Mouse (Mus musculus) thymus, adult 2 months (tissue): ENCODE data around the gene Cdc42bpg.

Experiments
- CTCF ChIP-seq: fragments of 200-500 bp; IDR thresholded peaks from 2 replicates; pipeline ENCODE4 v1.5.1; 2012; ENCODE audit warnings: mild to moderate bottlenecking, control low read depth, low read length, moderate library complexity, borderline replicate concordance; ENCODE audit not compliant: control insufficient read depth, poor library complexity, insufficient read depth; ENCODE audit errors: extremely low read depth
- POLR2A ChIP-seq: fragments of 200-500 bp; IDR thresholded peaks from 2 replicates; pipeline ENCODE4 v1.6.1; 2012; ENCODE audit warnings: mild to moderate bottlenecking, low read length, control low read depth, moderate library complexity; ENCODE audit not compliant: control insufficient read depth, poor library complexity, insufficient read depth; ENCODE audit errors: extremely low read depth

DNA sequence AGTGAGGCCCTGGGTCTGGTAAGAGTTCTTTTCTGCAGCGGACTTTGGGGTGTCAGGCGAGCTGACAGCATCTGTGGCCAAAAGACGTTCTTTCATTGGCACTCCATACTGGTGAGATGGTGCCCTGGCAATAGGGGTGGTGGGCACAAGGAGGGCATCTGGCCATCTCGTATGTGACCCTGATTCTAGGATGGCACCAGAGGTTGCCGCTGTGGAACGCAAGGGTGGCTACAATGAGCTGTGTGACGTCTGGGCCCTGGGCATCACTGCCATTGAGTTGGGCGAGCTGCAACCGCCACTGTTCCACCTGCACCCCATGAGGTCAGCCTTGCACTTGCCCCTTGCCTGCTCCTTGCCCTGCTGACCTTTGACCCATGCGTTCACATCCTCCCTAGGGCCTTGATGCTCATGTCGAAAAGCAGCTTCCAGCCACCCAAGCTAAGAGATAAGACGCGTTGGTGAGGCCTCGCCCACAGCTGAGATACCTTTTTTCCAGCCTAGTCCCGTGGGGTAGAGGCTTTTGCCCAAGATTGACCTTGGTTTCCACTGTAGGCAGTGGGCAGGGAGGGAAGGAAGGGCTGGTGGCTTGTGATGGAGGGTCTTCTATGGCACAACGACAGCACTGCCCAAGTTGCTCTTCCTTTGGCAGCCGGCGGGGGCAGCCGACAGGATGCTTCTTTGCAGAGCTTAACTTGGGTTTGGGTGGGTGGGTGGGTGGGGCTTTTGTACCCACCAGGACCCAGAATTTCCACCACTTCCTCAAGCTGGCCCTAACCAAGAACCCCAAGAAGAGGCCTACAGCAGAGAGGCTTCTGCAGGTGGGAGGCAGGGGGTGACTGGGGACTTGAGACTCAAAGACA, 37.0 kb downstream of the Cdc42bpg start:
- TF ChIP-seq POLR2A (no peak), CTCF (no peak; the same call in 1 of the 2 replicates)
